Mouse (Mus musculus) frontal cortex, adult 2 months (tissue): ENCODE measurements around the gene Gcdh. TPM values are rescaled to one million over a fixed set of nuclear protein-coding genes. Genes with fewer than 3 reads are reported as not detected.

Experiments used
- DNase-seq, 2 experiments: peaks; one replicate each; pipeline ENCODE4 v3.0.0; 2022; ENCODE audit warnings: low spot score in 1 of 2; ENCODE audit errors: extremely low spot score in 1 of 2
- polyA plus RNA-seq: library from polyadenylated mRNA; depleted of rRNA; stranded (reverse); fragments of >200 nt; gene quantifications from 2 replicates; pipeline ENCODE4 v1.2.3, GENCODE M21; 2012; rRNA removed

Gcdh gene
- polyA plus RNA-seq, result 55.1 and 71.5 TPM in 2 replicates

GRCm38 (mm10) chr8:84893709-84894134, at the start of gene Gcdh:
TSS of gene Gcdh (minus strand) at chr8:84893921.
- DNase-seq, result peak; percentile 94 to 97

GRCm38 (mm10) chr8:84937620-84938485, 44.1 kb upstream of the Gcdh start:
- DNase-seq, result no peak

GRCm38 (mm10) chr8:84936962-84937546, 43.3 kb upstream of the Gcdh start, which contains the start of gene Mast1:
TSS of gene Mast1 (minus strand) at chr8:84937359.
- peak in 1 of 2 experiments; percentile 72 for DNase-seq

GRCm38 (mm10) chr8:84936041-84936961, 42.6 kb upstream of the Gcdh start:
- peak in 1 of 2 experiments; percentile 21 for DNase-seq

- DNase-seq, result no peak
These were observed 41.8 kb upstream of the Gcdh start for GRCm38 (mm10) chr8:84935489-84935888.

GRCm38 (mm10) chr8:84934860-84935259, 41.1 kb upstream of the Gcdh start:
- DNase-seq, result peak in 1 of 2 experiments; percentile 55

- DNase-seq, result peak in 1 of 2 experiments; percentile 68
These were observed 40.2 kb upstream of the Gcdh start for GRCm38 (mm10) chr8:84933767-84934559.

GRCm38 (mm10) chr8:84930582-84930981, 36.9 kb upstream of the Gcdh start:
- no peak for DNase-seq

GRCm38 (mm10) chr8:84928456-84929306, 35.0 kb upstream of the Gcdh start:
- DNase-seq, result peak in 1 of 2 experiments; percentile 82

GRCm38 (mm10) chr8:84927513-84927912, 33.8 kb upstream of the Gcdh start:
- no peak for DNase-seq

GRCm38 (mm10) chr8:84925557-84925956, 31.8 kb upstream of the Gcdh start:
- no peak for DNase-seq

- no peak for DNase-seq
These were observed 27.9 kb upstream of the Gcdh start for GRCm38 (mm10) chr8:84921596-84921995.

GRCm38 (mm10) chr8:84918646-84919045, 24.9 kb upstream of the Gcdh start:
- DNase-seq, result no peak

- DNase-seq, result no peak
These were observed 24.1 kb upstream of the Gcdh start for GRCm38 (mm10) chr8:84917781-84918180.

- no peak for DNase-seq
These were observed 21.5 kb upstream of the Gcdh start for GRCm38 (mm10) chr8:84915269-84915668.

- no peak for DNase-seq
These were observed 20.2 kb upstream of the Gcdh start for GRCm38 (mm10) chr8:84913960-84914359.

- no peak for DNase-seq
These were observed 19.8 kb upstream of the Gcdh start for GRCm38 (mm10) chr8:84913502-84913900.

- peak in 1 of 2 experiments; percentile 66 for DNase-seq
These were observed 19.3 kb upstream of the Gcdh start for GRCm38 (mm10) chr8:84912895-84913501.
